ENCODE assay signal across 22 mouse cellular contexts in the genomic region with DNA sequence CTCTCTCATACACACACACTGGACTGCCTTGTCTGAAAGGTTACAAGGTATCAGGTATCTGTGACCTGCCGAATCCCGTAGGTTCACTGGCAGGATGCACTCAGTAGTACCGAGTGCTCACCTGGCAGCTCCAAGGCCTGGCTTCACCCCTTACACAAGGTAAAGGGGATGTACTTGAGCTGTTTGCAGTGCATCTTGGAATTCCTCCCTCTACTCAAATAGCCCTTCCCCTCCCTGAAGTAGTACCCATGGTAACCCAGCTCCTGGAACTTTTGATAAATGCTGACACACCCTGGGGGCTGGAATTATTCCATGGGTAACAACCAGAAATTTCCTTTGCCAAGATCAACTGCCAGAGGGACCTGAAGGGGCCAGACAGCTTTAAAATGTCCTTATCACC. TPM values are rescaled to one million over a fixed set of nuclear protein-coding genes. Genes with fewer than 3 reads are reported as not detected.
A peak's percentile ranks its signal among the peaks of the same experiment; 100 is the strongest.
DNase-seq lines count a peak whose midpoint lies in the region; ATAC-seq and TF ChIP-seq lines count a peak whose summit lies in the region.
"Had no signal": no experiment of that assay in that cellular context is flagged by ENCODE, and none has a peak within 500 bp of the region (broad histone marks: within the 10 kb centered on the region; RNA-seq: fewer than 3 reads in every experiment).

No protein-coding gene starts in this region.

- 0 out of 2 replicates have a peak, but pooled peaks have one; percentile 41 for ATAC-seq in embryonic facial prominence, embryonic 14.5 days (ENCODE audit: low read depth)
- 0 out of 2 replicates have a peak, but pooled peaks have one; percentile 15 for ATAC-seq in liver, embryonic 14.5 days (ENCODE audit: insufficient read depth)
- ATAC-seq in liver, embryonic 11.5 days (replicated peaks; ENCODE audit: low FRiP score) = no peak
- ATAC-seq in lung, postnatal 0 days = peak; percentile 96
- ATAC-seq in intestine, embryonic 15.5 days = no peak
- ATAC-seq: forebrain, embryonic 16.5 days; intestine, postnatal 0 days; midbrain, embryonic 13.5 days had no signal

- DNase-seq in embryonic facial prominence, embryonic 14.5 days (ENCODE audit: low spot score) = no peak
- DNase-seq in embryonic facial prominence, embryonic 10.5 days (ENCODE audit: low spot score) = no peak
- DNase-seq in liver, embryonic 14.5 days (ENCODE audit: low read depth in 3 of 3, low spot score in 3 of 3) = no peak
- no peak for DNase-seq in liver, embryonic 11.5 days (ENCODE audit: low spot score)
- DNase-seq in lung, postnatal 0 days (ENCODE audit: low spot score) = peak; percentile 94
- no peak for DNase-seq in ovary, postnatal 36 days (ENCODE audit: low spot score)
- no peak for DNase-seq in adrenal gland, adult 2 months
- DNase-seq: adrenal gland, adult 8-10 months; cerebellum, adult 11 months; cerebellum, postnatal 14 days; gastrocnemius, adult 2 months; kidney, postnatal 25 days; retina, postnatal 1 day; thymus, postnatal 14 days had no signal

- H3K4me3 ChIP-seq in embryonic facial prominence, embryonic 14.5 days (ENCODE audit: low read depth, low read length) = no peak overlapping the region
- no peak overlapping the region for H3K4me3 ChIP-seq in embryonic facial prominence, embryonic 10.5 days
- H3K4me3 ChIP-seq in liver, embryonic 14.5 days (ENCODE audit: insufficient read depth in 1 of 2, low read depth in 2 of 2, low read length in 2 of 2) = no peak overlapping the region
- no peak overlapping the region for H3K4me3 ChIP-seq in liver, embryonic 11.5 days (ENCODE audit: low read depth, low read length)
- H3K4me3 ChIP-seq in lung, postnatal 0 days (ENCODE audit: low read depth, low read length) = no peak overlapping the region
- H3K4me3 ChIP-seq in intestine, embryonic 15.5 days (replicated peaks) = no peak overlapping the region
- H3K4me3 ChIP-seq: erythroblast, embryonic 14.5 days; gastrocnemius, adult 2 months; hindbrain, embryonic 15.5 days; limb, embryonic 12.5 days; midbrain, embryonic 13.5 days; myocyte had no signal

- H3K4me2 ChIP-seq in embryonic facial prominence, embryonic 14.5 days (ENCODE audit: low read depth, low read length) = no peak overlapping the region
- no peak overlapping the region for H3K4me2 ChIP-seq in liver, embryonic 14.5 days (ENCODE audit: low read depth)
- H3K4me2 ChIP-seq in liver, embryonic 11.5 days = no peak overlapping the region
- H3K4me2 ChIP-seq in lung, postnatal 0 days (replicated peaks; ENCODE audit: low read depth, low read length) = no peak overlapping the region
- no peak overlapping the region for H3K4me2 ChIP-seq in intestine, embryonic 15.5 days (replicated peaks)
- H3K4me2 ChIP-seq: hindbrain, embryonic 15.5 days; limb, embryonic 12.5 days; midbrain, embryonic 13.5 days had no signal

- no peaks in the 10 kb centered on the region for H3K27me3 ChIP-seq in embryonic facial prominence, embryonic 14.5 days (replicated peaks; ENCODE audit: control insufficient read depth, insufficient read depth, low read length)
- H3K27me3 ChIP-seq in embryonic facial prominence, embryonic 10.5 days (replicated peaks; ENCODE audit: low read depth, poor library complexity, severe bottlenecking) = no peaks in the 10 kb centered on the region
- no peaks in the 10 kb centered on the region for H3K27me3 ChIP-seq in liver, embryonic 14.5 days (ENCODE audit: control insufficient read depth, insufficient read depth, low read length)
- H3K27me3 ChIP-seq in liver, embryonic 11.5 days (replicated peaks; ENCODE audit: control insufficient read depth, insufficient read depth, low read length) = no peaks in the 10 kb centered on the region
- no peaks in the 10 kb centered on the region for H3K27me3 ChIP-seq in lung, postnatal 0 days (replicated peaks; ENCODE audit: insufficient read depth, low read length)
- no peaks in the 10 kb centered on the region for H3K27me3 ChIP-seq in intestine, embryonic 15.5 days (replicated peaks)
- H3K27me3 ChIP-seq: hindbrain, embryonic 15.5 days; limb, embryonic 12.5 days; midbrain, embryonic 13.5 days had no signal

- TF ChIP-seq CTCF in liver, embryonic 14.5 days (IDR thresholded peaks at IDR 0.05; ENCODE audit: low read depth) = no peak
- no peak for TF ChIP-seq CTCF in lung, postnatal 0 days (IDR thresholded peaks at IDR 0.05)

- no peak for TF ChIP-seq EP300 in liver, embryonic 14.5 days (IDR thresholded peaks at IDR 0.05; ENCODE audit: low read depth)
- peak; percentile 84 for TF ChIP-seq EP300 in lung, postnatal 0 days (IDR thresholded peaks at IDR 0.05)

- H3K27ac ChIP-seq in embryonic facial prominence, embryonic 14.5 days (replicated peaks; ENCODE audit: low read depth, low read length) = no peak overlapping the region
- H3K27ac ChIP-seq in embryonic facial prominence, embryonic 10.5 days (replicated peaks) = no peak overlapping the region
- H3K27ac ChIP-seq in liver, embryonic 14.5 days = no peak overlapping the region
- H3K27ac ChIP-seq in liver, embryonic 11.5 days (ENCODE audit: low read depth, low read length) = no peak overlapping the region
- H3K27ac ChIP-seq in lung, postnatal 0 days (ENCODE audit: low read length) = 0 out of 2 replicates have a peak overlapping the region, but pooled peaks have one; percentile 40
- H3K27ac ChIP-seq in intestine, embryonic 15.5 days = no peak overlapping the region
- H3K27ac ChIP-seq: gastrocnemius, adult 2 months; hindbrain, embryonic 15.5 days; limb, embryonic 12.5 days; midbrain, embryonic 13.5 days had no signal

- H3K9me3 ChIP-seq in embryonic facial prominence, embryonic 14.5 days (ENCODE audit: control insufficient read depth, low read length) = no peaks in the 10 kb centered on the region
- no peaks in the 10 kb centered on the region for H3K9me3 ChIP-seq in embryonic facial prominence, embryonic 10.5 days
- no peaks in the 10 kb centered on the region for H3K9me3 ChIP-seq in liver, embryonic 14.5 days (ENCODE audit: control insufficient read depth, low read length)
- no peaks in the 10 kb centered on the region for H3K9me3 ChIP-seq in liver, embryonic 11.5 days (ENCODE audit: control insufficient read depth, low read length)
- no peaks in the 10 kb centered on the region for H3K9me3 ChIP-seq in lung, postnatal 0 days (ENCODE audit: low read length)
- H3K9me3 ChIP-seq in intestine, embryonic 15.5 days = no peaks in the 10 kb centered on the region
- H3K9me3 ChIP-seq: hindbrain, embryonic 15.5 days; limb, embryonic 12.5 days; midbrain, embryonic 13.5 days had no signal

- peaks cover 8% of the 10 kb centered on the region for H3K4me1 ChIP-seq in embryonic facial prominence, embryonic 14.5 days (ENCODE audit: control insufficient read depth, insufficient read depth, low read length)
- H3K4me1 ChIP-seq in embryonic facial prominence, embryonic 10.5 days = peaks cover 15% of the 10 kb centered on the region
- H3K4me1 ChIP-seq in liver, embryonic 14.5 days (replicated peaks; ENCODE audit: control insufficient read depth in 2 of 2, insufficient read depth in 2 of 2, low read length in 1 of 2) = peaks cover 9 to 32% of the 10 kb centered on the region in 2 experiments
- peaks cover 31% of the 10 kb centered on the region for H3K4me1 ChIP-seq in liver, embryonic 11.5 days (replicated peaks; ENCODE audit: control insufficient read depth, insufficient read depth, low read length)
- H3K4me1 ChIP-seq in lung, postnatal 0 days (ENCODE audit: insufficient read depth, low read depth, low read length) = peaks cover 7% of the 10 kb centered on the region; the same call in 1 of the 2 replicates
- peaks cover under 1% of the 10 kb centered on the region for H3K4me1 ChIP-seq in intestine, embryonic 15.5 days (replicated peaks)

- peaks cover 77% of the 10 kb centered on the region for H3K36me3 ChIP-seq in embryonic facial prominence, embryonic 14.5 days (ENCODE audit: control insufficient read depth, insufficient read depth, low read length)
- peaks cover 98% of the 10 kb centered on the region for H3K36me3 ChIP-seq in embryonic facial prominence, embryonic 10.5 days (replicated peaks)
- peaks cover 8% of the 10 kb centered on the region; the same call in 1 of the 2 replicates for H3K36me3 ChIP-seq in liver, embryonic 14.5 days (replicated peaks; ENCODE audit: control insufficient read depth, insufficient read depth, low read depth)
- H3K36me3 ChIP-seq in liver, embryonic 11.5 days (ENCODE audit: control insufficient read depth, insufficient read depth, low read length) = peaks cover 3% of the 10 kb centered on the region; the same call in 1 of the 2 replicates
- 0 out of 2 replicates have a peak, but pooled peaks cover 5% of the 10 kb centered on the region for H3K36me3 ChIP-seq in lung, postnatal 0 days (ENCODE audit: insufficient read depth, low read length)
- peaks cover 5% of the 10 kb centered on the region; the same call in 1 of the 2 replicates for H3K36me3 ChIP-seq in intestine, embryonic 15.5 days

- H3K9ac ChIP-seq in embryonic facial prominence, embryonic 14.5 days (ENCODE audit: low read depth, low read length) = no peak overlapping the region
- no peak overlapping the region for H3K9ac ChIP-seq in liver, embryonic 14.5 days (replicated peaks)
- H3K9ac ChIP-seq in liver, embryonic 11.5 days (ENCODE audit: low read depth, low read length) = no peak overlapping the region
- no peak overlapping the region for H3K9ac ChIP-seq in lung, postnatal 0 days (replicated peaks; ENCODE audit: low read depth)
- H3K9ac ChIP-seq in intestine, embryonic 15.5 days = no peak overlapping the region
- H3K9ac ChIP-seq: hindbrain, embryonic 15.5 days; limb, embryonic 12.5 days; midbrain, embryonic 13.5 days had no signal

- 74% methylated on average over 3 of the region's 3 CpGs for WGBS in embryonic facial prominence, embryonic 14.5 days
- WGBS in embryonic facial prominence, embryonic 10.5 days = 88% methylated on average over 3 of the region's 3 CpGs
- WGBS in liver, embryonic 14.5 days (ENCODE audit: insufficient replicate concordance) = 79% methylated on average over 3 of the region's 3 CpGs
- WGBS in liver, embryonic 11.5 days = 82% methylated on average over 3 of the region's 3 CpGs
- WGBS in lung, postnatal 0 days = 59% methylated on average over 3 of the region's 3 CpGs
- WGBS in intestine, embryonic 15.5 days = 76% methylated on average over 3 of the region's 3 CpGs

RNA-seq across cellular contexts. Expression of gene Zfp266, which starts 7.2 kb away (rescaled TPM):
- polyA plus RNA-seq in embryonic facial prominence, embryonic 14.5 days (2014; fragmentation: Nextera tagmentation; extraction: Ambion mirVana) = 80.9 and 90.5 TPM in 2 replicates
- 146 and 152 TPM in 2 replicates for polyA plus RNA-seq in embryonic facial prominence, embryonic 10.5 days (2016; fragmentation: Nextera tagmentation; extraction: Ambion mirVana)
- polyA plus RNA-seq in liver, embryonic 14.5 days (2012; rRNA removed) = 3.6 and 5.0 TPM in 2 replicates
- 8.7 and 10.8 TPM in 2 replicates for polyA plus RNA-seq in liver, embryonic 14.5 days (2014; fragmentation: Nextera tagmentation; extraction: Ambion mirVana)
- 49.2 TPM in 2 replicates for polyA plus RNA-seq in liver, embryonic 11.5 days (2014; fragmentation: Nextera tagmentation; extraction: Ambion mirVana)
- polyA plus RNA-seq in lung, postnatal 0 days (2015; fragmentation: Nextera tagmentation; extraction: Ambion mirVana) = 63.8 and 73.4 TPM in 2 replicates
- polyA plus RNA-seq in intestine, embryonic 15.5 days (2015; fragmentation: Nextera tagmentation; extraction: Ambion mirVana) = 55.1 and 62.4 TPM in 2 replicates
- total RNA-seq in adrenal gland, adult 2 months (2021) = 10 to 100 TPM; 36.4 to 39.4 TPM
- polyA plus RNA-seq in adrenal gland, adult 2 months (2012; rRNA removed) = 1.1 and 1.3 TPM in 2 replicates

RNA-seq across cellular contexts. Expression of gene Zfp426, which starts 21.5 kb away (rescaled TPM):
- 25.6 and 26.1 TPM in 2 replicates for polyA plus RNA-seq in embryonic facial prominence, embryonic 14.5 days (2014; fragmentation: Nextera tagmentation; extraction: Ambion mirVana)
- polyA plus RNA-seq in embryonic facial prominence, embryonic 10.5 days (2016; fragmentation: Nextera tagmentation; extraction: Ambion mirVana) = 22.1 and 22.2 TPM in 2 replicates
- 2.4 and 3.4 TPM in 2 replicates for polyA plus RNA-seq in liver, embryonic 14.5 days (2012; rRNA removed)
- polyA plus RNA-seq in liver, embryonic 14.5 days (2014; fragmentation: Nextera tagmentation; extraction: Ambion mirVana) = 7.2 and 7.3 TPM in 2 replicates
- polyA plus RNA-seq in liver, embryonic 11.5 days (2014; fragmentation: Nextera tagmentation; extraction: Ambion mirVana) = 14.9 and 15.3 TPM in 2 replicates
- 14.8 and 17.5 TPM in 2 replicates for polyA plus RNA-seq in lung, postnatal 0 days (2015; fragmentation: Nextera tagmentation; extraction: Ambion mirVana)
- polyA plus RNA-seq in intestine, embryonic 15.5 days (2015; fragmentation: Nextera tagmentation; extraction: Ambion mirVana) = 15.1 and 15.7 TPM in 2 replicates
- total RNA-seq in adrenal gland, adult 2 months (2021) = 10 to 100 TPM; 22.2 to 25.0 TPM
- polyA plus RNA-seq in adrenal gland, adult 2 months (2012; rRNA removed) = 2.1 and 2.3 TPM in 2 replicates

RNA-seq across cellular contexts. Expression of gene Zfp26, which starts 54.1 kb away (rescaled TPM):
- 19.6 and 26.1 TPM in 2 replicates for polyA plus RNA-seq in embryonic facial prominence, embryonic 14.5 days (2014; fragmentation: Nextera tagmentation; extraction: Ambion mirVana)
- polyA plus RNA-seq in embryonic facial prominence, embryonic 10.5 days (2016; fragmentation: Nextera tagmentation; extraction: Ambion mirVana) = 24.8 and 25.4 TPM in 2 replicates
- 1.5 and 1.8 TPM in 2 replicates for polyA plus RNA-seq in liver, embryonic 14.5 days (2012; rRNA removed)
- 3.4 and 6.0 TPM in 2 replicates for polyA plus RNA-seq in liver, embryonic 14.5 days (2014; fragmentation: Nextera tagmentation; extraction: Ambion mirVana)
- polyA plus RNA-seq in liver, embryonic 11.5 days (2014; fragmentation: Nextera tagmentation; extraction: Ambion mirVana) = 15.1 and 16.4 TPM in 2 replicates
- 6.8 and 9.5 TPM in 2 replicates for polyA plus RNA-seq in lung, postnatal 0 days (2015; fragmentation: Nextera tagmentation; extraction: Ambion mirVana)
- 11.9 and 14.7 TPM in 2 replicates for polyA plus RNA-seq in intestine, embryonic 15.5 days (2015; fragmentation: Nextera tagmentation; extraction: Ambion mirVana)
- 10 to 100 TPM; 15.5 to 18.1 TPM for total RNA-seq in adrenal gland, adult 2 months (2021)
- 0.49 and 0.58 TPM in 2 replicates for polyA plus RNA-seq in adrenal gland, adult 2 months (2012; rRNA removed)

Comparison
In these comparisons a context has a peak if more than half of its experiments do, and no peak if none do; other contexts are left out.
1. ATAC-seq: peak in embryonic facial prominence, embryonic 14.5 days (single experiment), liver, embryonic 14.5 days (single experiment) and lung, postnatal 0 days (single experiment); none in liver, embryonic 11.5 days (single experiment) and intestine, embryonic 15.5 days (single experiment).